ENCODE assay signal across 13 mouse cellular contexts in genomic region chr14:46539466-46540187, GRCm38 (mm10).
DNase-seq lines count a peak whose midpoint lies in the region; ATAC-seq and TF ChIP-seq lines count a peak whose summit lies in the region.
"Had no signal": no experiment of that assay in that cellular context is flagged by ENCODE, and none has a peak within 500 bp of the region (broad histone marks: within the 10 kb centered on the region; RNA-seq: fewer than 3 reads in every experiment).

No protein-coding gene starts in this region.

- no peaks in the 10 kb centered on the region for H3K27me3 ChIP-seq in lung, postnatal 0 days (replicated peaks; ENCODE audit: insufficient read depth, low read length)
- H3K27me3 ChIP-seq in liver, embryonic 12.5 days (replicated peaks): no peaks in the 10 kb centered on the region
- H3K27me3 ChIP-seq in stomach, embryonic 16.5 days (ENCODE audit: control insufficient read depth, insufficient read depth, low read length): no peaks in the 10 kb centered on the region
- no peaks in the 10 kb centered on the region for H3K27me3 ChIP-seq in midbrain, embryonic 11.5 days (ENCODE audit: control insufficient read depth, insufficient read depth, low read length)

- H3K9ac ChIP-seq in lung, postnatal 0 days (replicated peaks; ENCODE audit: low read depth): no peak overlapping the region
- no peak overlapping the region for H3K9ac ChIP-seq in liver, embryonic 12.5 days
- H3K9ac ChIP-seq in stomach, embryonic 16.5 days (ENCODE audit: low read length): no peak overlapping the region
- no peak overlapping the region for H3K9ac ChIP-seq in midbrain, embryonic 11.5 days (ENCODE audit: low read length)

- no peaks in the 10 kb centered on the region for H3K9me3 ChIP-seq in lung, postnatal 0 days (ENCODE audit: low read length)
- H3K9me3 ChIP-seq in liver, embryonic 12.5 days (replicated peaks): peaks cover 11% of the 10 kb centered on the region
- peaks cover 5% of the 10 kb centered on the region; the same call in 1 of the 2 replicates for H3K9me3 ChIP-seq in stomach, embryonic 16.5 days (replicated peaks; ENCODE audit: control insufficient read depth, low read length)
- no peaks in the 10 kb centered on the region for H3K9me3 ChIP-seq in midbrain, embryonic 11.5 days (ENCODE audit: control insufficient read depth, low read length)

- H3K4me3 ChIP-seq in lung, postnatal 0 days (ENCODE audit: low read depth, low read length): no peak overlapping the region
- H3K4me3 ChIP-seq in liver, embryonic 12.5 days: no peak overlapping the region
- no peak overlapping the region for H3K4me3 ChIP-seq in stomach, embryonic 16.5 days (replicated peaks; ENCODE audit: low read length)
- H3K4me3 ChIP-seq in midbrain, embryonic 11.5 days (ENCODE audit: low read depth, low read length): no peak overlapping the region
- H3K4me3 ChIP-seq: hindbrain, embryonic 10.5 days had no signal

- no peak overlapping the region for H3K4me2 ChIP-seq in lung, postnatal 0 days (replicated peaks; ENCODE audit: low read depth, low read length)
- no peak overlapping the region for H3K4me2 ChIP-seq in liver, embryonic 12.5 days
- no peak overlapping the region for H3K4me2 ChIP-seq in stomach, embryonic 16.5 days (ENCODE audit: low read depth, low read length)
- no peak overlapping the region for H3K4me2 ChIP-seq in midbrain, embryonic 11.5 days

- no peaks in the 10 kb centered on the region for H3K36me3 ChIP-seq in lung, postnatal 0 days (ENCODE audit: insufficient read depth, low read length)
- H3K36me3 ChIP-seq in liver, embryonic 12.5 days: peaks cover 6% of the 10 kb centered on the region; the same call in 1 of the 2 replicates
- no peaks in the 10 kb centered on the region for H3K36me3 ChIP-seq in stomach, embryonic 16.5 days (ENCODE audit: control insufficient read depth, insufficient read depth, low read length)
- no peaks in the 10 kb centered on the region for H3K36me3 ChIP-seq in midbrain, embryonic 11.5 days (ENCODE audit: control insufficient read depth, insufficient read depth, low read length)
- H3K36me3 ChIP-seq: hindbrain, embryonic 10.5 days had no signal

- peak; percentile 40 for DNase-seq in lung, postnatal 0 days (ENCODE audit: low spot score)
- no peak for DNase-seq in lung, postnatal 25 days (ENCODE audit: low spot score)
- no peak for DNase-seq in layer of hippocampus, postnatal 36 days
- DNase-seq in midbrain, embryonic 11.5 days (ENCODE audit: low spot score, missing footprints): no peak
- DNase-seq in T-cell, adult 2 months (ENCODE audit: low spot score): no peak
- DNase-seq: cerebellum, adult 2 months; kidney, adult 9 months; right cerebral cortex, adult 18-20 months; thymus, adult 2 months had no signal

- no peaks in the 10 kb centered on the region for H3K4me1 ChIP-seq in lung, postnatal 0 days (ENCODE audit: insufficient read depth, low read depth, low read length)
- peaks cover 59% of the 10 kb centered on the region for H3K4me1 ChIP-seq in liver, embryonic 12.5 days
- no peaks in the 10 kb centered on the region for H3K4me1 ChIP-seq in stomach, embryonic 16.5 days (ENCODE audit: control insufficient read depth, insufficient read depth, low read length)
- H3K4me1 ChIP-seq in midbrain, embryonic 11.5 days (ENCODE audit: control insufficient read depth, insufficient read depth, low read length): no peaks in the 10 kb centered on the region
- H3K4me1 ChIP-seq: hindbrain, embryonic 10.5 days had no signal

- peak; percentile 42 for TF ChIP-seq CTCF in lung, postnatal 0 days (IDR thresholded peaks at IDR 0.05)

- WGBS in lung, postnatal 0 days: 61% methylated on average over 6 of the region's 6 CpGs
- 31% methylated on average over 6 of the region's 6 CpGs for WGBS in liver, embryonic 12.5 days (ENCODE audit: insufficient replicate concordance)
- 73% methylated on average over 6 of the region's 6 CpGs for WGBS in stomach, embryonic 16.5 days
- 91% methylated on average over 6 of the region's 6 CpGs for WGBS in midbrain, embryonic 11.5 days

- TF ChIP-seq EP300 in lung, postnatal 0 days (IDR thresholded peaks at IDR 0.05): no peak

- no peak overlapping the region for H3K27ac ChIP-seq in lung, postnatal 0 days (ENCODE audit: low read length)
- peak overlapping the region; percentile 84 for H3K27ac ChIP-seq in liver, embryonic 12.5 days
- H3K27ac ChIP-seq in stomach, embryonic 16.5 days (ENCODE audit: low read length): no peak overlapping the region
- no peak overlapping the region for H3K27ac ChIP-seq in midbrain, embryonic 11.5 days (ENCODE audit: low read depth, low read length)
- H3K27ac ChIP-seq: hindbrain, embryonic 10.5 days had no signal

- ATAC-seq in lung, postnatal 0 days: peak; percentile 62
- ATAC-seq in common myeloid progenitor, adult 5-6 weeks (replicated peaks; ENCODE audit: low read depth, poor library complexity, severe bottlenecking): peak; percentile 90
- peak; percentile 91 for ATAC-seq in liver, embryonic 12.5 days
- peak; percentile 73 for ATAC-seq in stomach, embryonic 16.5 days (ENCODE audit: insufficient read depth, low FRiP score)
- ATAC-seq in midbrain, embryonic 11.5 days (ENCODE audit: low FRiP score): no peak
